ENCODE assay signal across 10 mouse cellular contexts in genomic region chr4:97997151-97997817, GRCm38 (mm10).
DNase-seq lines count a peak whose midpoint lies in the region; ATAC-seq and TF ChIP-seq lines count a peak whose summit lies in the region.
"Had no signal": no experiment of that assay in that cellular context is flagged by ENCODE, and none has a peak within 500 bp of the region (broad histone marks: within the 10 kb centered on the region; RNA-seq: fewer than 3 reads in every experiment).

No protein-coding gene starts in this region.

- TF ChIP-seq CTCF in left cerebral cortex, adult 2 months (IDR thresholded peaks at IDR 0.05), result no peak
- TF ChIP-seq CTCF in layer of hippocampus, adult 2 months (conservative IDR thresholded peaks at IDR 0.05), result no peak

- intact Hi-C loops in left cerebral cortex, adult 2 months (cut with DNase I), result no loop called here
- intact Hi-C loops in left cerebral cortex, postnatal 36 days (cut with DNase I), result no loop called here

- peak; percentile 46; the same call in 1 of the 2 replicates for ATAC-seq in forebrain, embryonic 14.5 days
- no peak for ATAC-seq in erythroid progenitor cell, adult 5-6 weeks (replicated peaks; ENCODE audit: low FRiP score, poor library complexity, severe bottlenecking)

- H3K4me3 ChIP-seq in forebrain, embryonic 14.5 days (ENCODE audit: low read depth, low read length), result no peak overlapping the region
- no peak overlapping the region for H3K4me3 ChIP-seq in forebrain, embryonic 10.5 days
- no peak overlapping the region for H3K4me3 ChIP-seq in left cerebral cortex, adult 2 months
- H3K4me3 ChIP-seq in layer of hippocampus, adult 2 months, result no peak overlapping the region

- no peaks in the 10 kb centered on the region for H3K9me3 ChIP-seq in forebrain, embryonic 14.5 days (replicated peaks; ENCODE audit: control insufficient read depth, low read length)
- H3K9me3 ChIP-seq in forebrain, embryonic 10.5 days, result no peaks in the 10 kb centered on the region

- H3K4me1 ChIP-seq in forebrain, embryonic 14.5 days (ENCODE audit: control insufficient read depth, insufficient read depth, low read length), result peaks cover 4% of the 10 kb centered on the region; the same call in 1 of the 2 replicates
- peaks cover 6% of the 10 kb centered on the region for H3K4me1 ChIP-seq in forebrain, embryonic 10.5 days

- no peak overlapping the region for H3K27ac ChIP-seq in forebrain, embryonic 14.5 days (ENCODE audit: low read depth, low read length)
- H3K27ac ChIP-seq in forebrain, embryonic 10.5 days, result no peak overlapping the region
- H3K27ac ChIP-seq in left cerebral cortex, adult 2 months, result peak overlapping the region; percentile 45; the same call in 1 of the 2 replicates
- peak overlapping the region; percentile 73 for H3K27ac ChIP-seq in layer of hippocampus, adult 2 months
- H3K27ac ChIP-seq: kidney, postnatal 0 days had no signal

- peaks cover 6% of the 10 kb centered on the region; the same call in 1 of the 2 replicates for H3K36me3 ChIP-seq in forebrain, embryonic 14.5 days (ENCODE audit: control insufficient read depth, insufficient read depth, low read length)
- H3K36me3 ChIP-seq in forebrain, embryonic 10.5 days (replicated peaks), result peaks cover 3% of the 10 kb centered on the region; the same call in 1 of the 2 replicates

- H3K4me2 ChIP-seq in forebrain, embryonic 14.5 days (ENCODE audit: low read length), result no peak overlapping the region
- H3K4me2 ChIP-seq: midbrain, embryonic 11.5 days had no signal

- DNase-seq in forebrain, embryonic 14.5 days (ENCODE audit: low spot score), result peak; percentile 60
- DNase-seq in forebrain, embryonic 10.5 days (ENCODE audit: extremely low spot score, low spot score), result no peak
- DNase-seq in left cerebral cortex, adult 2 months (ENCODE audit: extremely low spot score in 1 of 2, low spot score in 2 of 2), result no peak
- no peak for DNase-seq in left cerebral cortex, postnatal 36 days (ENCODE audit: low spot score in 2 of 2)
- peak; percentile 16 for DNase-seq in cerebellum, adult 11 months
- peak; percentile 46 to 51 for DNase-seq in layer of hippocampus, adult 2 months (ENCODE audit: low spot score in 2 of 2)
- DNase-seq in kidney, postnatal 14 days, result no peak

- H3K27me3 ChIP-seq in forebrain, embryonic 14.5 days (replicated peaks; ENCODE audit: control insufficient read depth, insufficient read depth, low read length), result no peaks in the 10 kb centered on the region
- H3K27me3 ChIP-seq in forebrain, embryonic 10.5 days (ENCODE audit: poor library complexity, severe bottlenecking), result peaks cover 26% of the 10 kb centered on the region

- H3K9ac ChIP-seq in forebrain, embryonic 14.5 days (ENCODE audit: low read length), result no peak overlapping the region

- WGBS in forebrain, embryonic 14.5 days, result 70% methylated on average over 11 of the region's 11 CpGs
- 93% methylated on average over 11 of the region's 11 CpGs for WGBS in forebrain, embryonic 10.5 days

Comparison
In these comparisons a context has a peak if more than half of its experiments do, and no peak if none do; other contexts are left out.
1. DNase-seq: peak in forebrain, embryonic 14.5 days (single experiment), cerebellum, adult 11 months (single experiment) and layer of hippocampus, adult 2 months (2 of 2); none in forebrain, embryonic 10.5 days (single experiment), left cerebral cortex, adult 2 months (0 of 2), left cerebral cortex, postnatal 36 days (0 of 2) and kidney, postnatal 14 days (single experiment).
2. H3K27ac ChIP-seq: peak in left cerebral cortex, adult 2 months (single experiment) and layer of hippocampus, adult 2 months (single experiment); none in forebrain, embryonic 14.5 days (single experiment) and forebrain, embryonic 10.5 days (single experiment).